In genomic region chr11:63706057-63706456, GRCm38 (mm10) we compare ENCODE assay signal across 16 mouse cellular contexts.
"Had no signal": no experiment of that assay in that cellular context is flagged by ENCODE, and none has a peak within 500 bp of the region (broad histone marks: within the 10 kb centered on the region; RNA-seq: fewer than 3 reads in every experiment).

No protein-coding gene starts in this region.

- DNase-seq: kidney, adult 11 months; kidney, adult 9 months; kidney, postnatal 4 days; liver; liver, embryonic 13.5 days; liver, postnatal 0 days; lung, postnatal 14 days; retina, postnatal 1 day; thymus, adult 2 months; thymus, postnatal 36 days had no signal

- H3K27me3 ChIP-seq: liver, embryonic 13.5 days; lung, embryonic 15.5 days; midbrain, embryonic 15.5 days; neural tube, embryonic 13.5 days; stomach, embryonic 15.5 days had no signal

- H3K9me3 ChIP-seq: limb, embryonic 12.5 days; liver, embryonic 13.5 days; lung, embryonic 15.5 days; midbrain, embryonic 15.5 days; neural tube, embryonic 13.5 days; stomach, embryonic 15.5 days had no signal

- ATAC-seq: liver, postnatal 0 days; midbrain, embryonic 15.5 days had no signal

- H3K4me1 ChIP-seq: liver, embryonic 13.5 days; stomach, embryonic 15.5 days had no signal

- H3K36me3 ChIP-seq: limb, embryonic 12.5 days; liver, embryonic 13.5 days; lung, embryonic 15.5 days; midbrain, embryonic 15.5 days; neural tube, embryonic 13.5 days; stomach, embryonic 15.5 days had no signal

- H3K9ac ChIP-seq: limb, embryonic 12.5 days; liver, embryonic 13.5 days; liver, postnatal 0 days; lung, embryonic 15.5 days; midbrain, embryonic 15.5 days; neural tube, embryonic 13.5 days; stomach, embryonic 15.5 days had no signal

- H3K4me2 ChIP-seq: limb, embryonic 12.5 days; liver, embryonic 13.5 days; lung, embryonic 15.5 days; midbrain, embryonic 15.5 days; neural tube, embryonic 13.5 days; stomach, embryonic 15.5 days had no signal

- H3K4me3 ChIP-seq: limb, embryonic 12.5 days; liver, embryonic 13.5 days; lung, embryonic 15.5 days; midbrain, embryonic 15.5 days; neural tube, embryonic 13.5 days; stomach, embryonic 15.5 days had no signal

- H3K27ac ChIP-seq: kidney, postnatal 0 days; limb, embryonic 12.5 days; liver, embryonic 13.5 days; lung, embryonic 15.5 days; midbrain, embryonic 15.5 days; stomach, embryonic 15.5 days had no signal
